Mouse (Mus musculus) left cerebral cortex, adult 18-20 months (tissue): ENCODE data around the gene Gm3893. TPM values are rescaled to one million over a fixed set of nuclear protein-coding genes. Genes with fewer than 3 reads are reported as not detected.
"Not testable (repeated sequence)": the region's sequence is repeated elsewhere in the genome, so short reads cannot be mapped to it uniquely, and the experiment has no call there.

Source experiments
- DNase-seq, 2 experiments: peaks; one replicate each; pipeline ENCODE4 v3.0.0; 2021 to 2022; ENCODE audit warnings: low spot score in 2 of 2, mixed read lengths in 1 of 2
- long read RNA-seq, 2 experiments: library from polyadenylated mRNA; stranded (forward); transcript quantifications; one replicate each; pipeline ENCODE4 v2.0.0; 2021
- total RNA-seq, 2 experiments: library from RNA; stranded (reverse); gene quantifications; 2 replicates each; pipeline ENCODE4 v1.2.3; 2021

Gm3893 gene
- not detected for total RNA-seq
- long read RNA-seq, experiment 1: 0 reads
- long read RNA-seq, experiment 2: 0 reads

GRCm38 (mm10) chr4:42090907-42091306 is at the start of gene Gm3893:
TSS of gene Gm3893 (plus strand) at chr4:42091207.
- DNase-seq: not testable (repeated sequence)

- DNase-seq: not testable (repeated sequence)
These were observed 23.5 kb downstream of the Gm3893 start, which contains the start of gene Gm13304 for GRCm38 (mm10) chr4:42114517-42114916. TSS of gene Gm13304 (plus strand) at chr4:42114817.

Other genes starting within 250 kb of the Gm3893 start
- not detected for gene Gm21541, start 187.6 kb upstream of the Gm3893 start, total RNA-seq
- 10 to 100 TPM; 38.4 to 39.2 TPM for gene Gm20878, start 149.6 kb upstream of the Gm3893 start, total RNA-seq
- gene Fam205a4, start 125.1 kb upstream of the Gm3893 start, total RNA-seq: 1 to 10 TPM; 5.4 to 5.7 TPM
- 1 to 10 TPM; 7.2 to 7.4 TPM for gene Gm21093, start 56.5 kb upstream of the Gm3893 start, total RNA-seq
- gene Gm13304, start 23.6 kb downstream of the Gm3893 start, total RNA-seq: 10 to 100 TPM; 36.2 to 38.3 TPM
- 10 to 100 TPM; 30.1 to 33.4 TPM for gene Gm13306, start 62.2 kb downstream of the Gm3893 start, total RNA-seq
- gene Gm13305, start 77.4 kb downstream of the Gm3893 start, total RNA-seq: 1 to 10 TPM in 1 of 2 experiments, not detected in 1; 1.7 TPM
- gene Gm10600, start 149.4 kb downstream of the Gm3893 start, total RNA-seq: 1 to 10 TPM; 8.3 to 8.6 TPM
- not detected for gene Ccl21b, start 164.6 kb downstream of the Gm3893 start, total RNA-seq
- gene Gm21953, start 203.1 kb downstream of the Gm3893 start, total RNA-seq: not detected
- not detected for gene Fam205a3, start 227.1 kb downstream of the Gm3893 start, total RNA-seq